Mouse (Mus musculus) spleen, adult 10 weeks (tissue): ENCODE measurements around the gene Cspg5. TPM values are rescaled to one million over a fixed set of nuclear protein-coding genes. Genes with fewer than 3 reads are reported as not detected.

Experiments used
- polyA plus RNA-seq: library from polyadenylated mRNA; stranded (reverse); fragments of 350-450 nt; fragmentation: Illumina TruSeq; extraction: RNeasy Lipid Tissue Mini Kit (QIAGEN cat#74804); gene quantifications from one replicate; pipeline ENCODE4 v1.2.3, GENCODE M21; 2015; ENCODE audit warnings: low replicate concordance; ENCODE audit not compliant: insufficient read depth

Gene Cspg5
- polyA plus RNA-seq, result 0.21 TPM

GRCm38 (mm10) chr9:110243221-110243833 is at the start of gene Cspg5:
TSS of gene Cspg5 (plus strand) at chr9:110243783.

GRCm38 (mm10) chr9:110304969-110305651 is 61.5 kb downstream of the Cspg5 start, which contains the start of gene Elp6:
TSS of gene Elp6 (plus strand) at chr9:110305173.

Other genes with a start within 250 kb of the Cspg5 start
- gene Smarcc1, start 126.1 kb upstream of the Cspg5 start, polyA plus RNA-seq, result 43.7 TPM
- gene Dhx30, start 126.0 kb upstream of the Cspg5 start, polyA plus RNA-seq, result 44.1 TPM
- gene Elp6, start 61.4 kb downstream of the Cspg5 start, polyA plus RNA-seq, result 5.3 TPM
- gene Scap, start 89.5 kb downstream of the Cspg5 start, polyA plus RNA-seq, result 16.0 TPM
- 8.9 TPM for gene Ptpn23, start 164.4 kb downstream of the Cspg5 start, polyA plus RNA-seq
- gene Ngp, start 176.0 kb downstream of the Cspg5 start, polyA plus RNA-seq, result 24.6 TPM
- 27.5 TPM for gene Klhl18, start 232.9 kb downstream of the Cspg5 start, polyA plus RNA-seq
- 6.3 TPM for gene Kif9, start 233.2 kb downstream of the Cspg5 start, polyA plus RNA-seq